Mouse (Mus musculus): ENCODE measurements around the gene Rfc5. TPM values are rescaled to one million over a fixed set of nuclear protein-coding genes. Genes with fewer than 3 reads are reported as not detected.
A peak's percentile ranks its signal among the peaks of the same experiment; 100 is the strongest.
"Not testable (repeated sequence)": the region's sequence is repeated elsewhere in the genome, so short reads cannot be mapped to it uniquely, and the experiment has no call there.

The Rfc5 gene
- polyA plus RNA-seq, 1 experiment, result 3.6 TPM

DNA sequence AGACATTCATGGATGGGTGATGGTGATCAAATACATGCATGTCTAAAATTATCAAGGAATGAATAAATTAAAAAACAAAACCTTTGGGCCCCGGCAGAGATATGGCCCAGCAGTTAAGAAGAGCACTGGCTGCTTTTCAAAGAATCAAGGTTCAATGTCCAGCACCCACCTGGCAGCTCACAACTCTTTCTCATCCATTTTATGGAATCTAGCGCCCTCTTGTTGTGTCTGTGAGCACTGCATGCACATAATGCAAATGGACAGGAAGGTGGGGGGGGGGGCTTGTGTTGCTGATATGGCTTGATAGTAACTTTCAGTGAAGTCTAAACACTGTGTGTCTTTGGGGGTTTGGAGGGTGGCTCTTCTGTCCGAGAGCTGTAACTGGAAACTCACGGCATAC is 19.4 kb upstream of the Rfc5 start:
- Histone ChIP-seq H3K27ac (ENCODE audit: control insufficient read depth, insufficient read depth, low read depth, low read length) (no peak overlapping the region), H3K4me3 (ENCODE audit: control insufficient read depth, low read depth, low read length) (no peak overlapping the region), H3K27me3 (ENCODE audit: control insufficient read depth, insufficient read depth, low read length) (no peaks in the 10 kb centered on the region), H3K4me1 (ENCODE audit: control insufficient read depth, insufficient read depth, low read length) (peaks cover 1% of the 10 kb centered on the region; the same call in 1 of the 2 replicates), H3K36me3 (ENCODE audit: control insufficient read depth, insufficient read depth, low read length) (no peaks in the 10 kb centered on the region)
- TF ChIP-seq CTCF (IDR thresholded peaks at IDR 0.05; ENCODE audit: control insufficient read depth, insufficient read depth, insufficient replicate concordance, low read depth, low read length), result 0 out of 2 replicates have a peak, but pooled peaks have one; percentile 20
- TF ChIP-seq POLR2A (IDR thresholded peaks at IDR 0.05; ENCODE audit: control insufficient read depth, low read depth, low read length), result no peak

DNA sequence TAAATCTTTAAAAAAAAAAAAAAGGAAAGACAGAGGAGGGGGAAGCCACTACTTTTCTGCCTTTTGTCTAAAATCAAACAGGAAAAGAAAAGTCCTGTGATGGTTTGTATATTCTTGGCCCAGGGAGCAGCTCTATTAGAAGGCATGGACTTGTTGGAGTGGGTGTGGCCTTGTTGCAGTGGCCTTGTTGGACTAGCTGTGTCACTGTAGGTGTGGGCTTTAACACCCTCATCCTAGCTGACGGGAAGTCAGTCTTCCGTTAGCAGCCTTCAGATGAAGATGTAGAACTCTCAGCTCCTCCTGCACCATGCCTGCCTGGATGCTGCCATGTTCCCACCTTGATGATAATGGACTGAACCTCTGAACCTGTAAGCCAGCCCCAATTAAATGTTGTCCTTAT is 15.8 kb upstream of the Rfc5 start:
- H3K27me3 ChIP-seq (ENCODE audit: control insufficient read depth, insufficient read depth, low read length); H3K27ac ChIP-seq (ENCODE audit: control insufficient read depth, insufficient read depth, low read depth, low read length); H3K4me1 ChIP-seq (ENCODE audit: control insufficient read depth, insufficient read depth, low read length); H3K4me3 ChIP-seq (ENCODE audit: control insufficient read depth, low read depth, low read length); H3K36me3 ChIP-seq (ENCODE audit: control insufficient read depth, insufficient read depth, low read length): not testable (repeated sequence)

DNA sequence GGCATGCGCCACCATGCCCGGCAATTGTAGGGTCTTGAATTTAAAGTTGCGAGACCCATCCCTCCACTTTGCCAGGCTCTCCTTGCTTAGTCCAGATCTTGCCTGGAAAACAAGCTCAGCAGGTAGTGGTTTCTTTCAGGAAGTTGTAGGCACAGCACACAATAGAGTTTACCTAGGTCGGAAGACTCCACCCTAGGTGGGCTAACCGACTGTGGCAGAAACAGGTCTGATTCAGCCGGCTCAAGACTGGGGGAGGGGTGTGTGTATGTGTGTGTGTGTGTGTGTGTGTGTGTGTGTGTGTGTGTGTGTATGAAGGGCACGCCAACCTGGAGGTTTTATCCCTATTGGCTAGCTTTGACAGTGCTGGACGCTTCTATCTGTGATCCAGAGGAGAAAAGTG is 14.8 kb upstream of the Rfc5 start:
- no peaks in the 10 kb centered on the region for H3K27me3 ChIP-seq (ENCODE audit: control insufficient read depth, insufficient read depth, low read length)
- no peak overlapping the region for H3K27ac ChIP-seq (ENCODE audit: control insufficient read depth, insufficient read depth, low read depth, low read length)
- no peaks in the 10 kb centered on the region for H3K4me1 ChIP-seq (ENCODE audit: control insufficient read depth, insufficient read depth, low read length)
- H3K4me3 ChIP-seq (ENCODE audit: control insufficient read depth, low read depth, low read length), result no peak overlapping the region
- TF ChIP-seq POLR2A (IDR thresholded peaks at IDR 0.05; ENCODE audit: control insufficient read depth, low read depth, low read length) (no peak), CTCF (IDR thresholded peaks at IDR 0.05; ENCODE audit: control insufficient read depth, insufficient read depth, insufficient replicate concordance, low read depth, low read length) (no peak)
- no peaks in the 10 kb centered on the region for H3K36me3 ChIP-seq (ENCODE audit: control insufficient read depth, insufficient read depth, low read length)

DNA sequence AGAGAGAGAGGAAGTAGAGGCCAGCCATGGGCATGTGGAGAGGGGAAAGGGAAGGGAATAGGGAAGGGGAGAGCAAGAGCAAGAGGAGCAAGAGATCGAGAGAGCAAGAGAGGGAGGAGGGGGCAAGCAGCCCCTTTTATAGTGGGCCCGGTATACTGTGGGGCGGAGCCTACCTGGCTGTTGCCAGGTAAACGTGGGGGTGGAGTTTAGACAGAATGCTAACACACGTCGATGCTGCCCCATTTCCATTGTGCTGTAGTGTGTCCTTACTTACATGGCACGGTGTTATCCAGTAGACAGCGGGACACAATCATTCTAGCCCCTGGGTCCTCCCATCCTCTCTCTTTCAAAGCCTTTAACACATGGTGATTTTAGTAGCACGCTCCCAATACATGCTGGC is 10.4 kb upstream of the Rfc5 start:
- Histone ChIP-seq H3K4me3 (ENCODE audit: control insufficient read depth, low read depth, low read length) (no peak overlapping the region), H3K4me1 (ENCODE audit: control insufficient read depth, insufficient read depth, low read length) (no peaks in the 10 kb centered on the region), H3K27me3 (ENCODE audit: control insufficient read depth, insufficient read depth, low read length) (no peaks in the 10 kb centered on the region), H3K36me3 (ENCODE audit: control insufficient read depth, insufficient read depth, low read length) (no peaks in the 10 kb centered on the region), H3K27ac (ENCODE audit: control insufficient read depth, insufficient read depth, low read depth, low read length) (no peak overlapping the region)
- TF ChIP-seq POLR2A (IDR thresholded peaks at IDR 0.05; ENCODE audit: control insufficient read depth, low read depth, low read length) (no peak), CTCF (IDR thresholded peaks at IDR 0.05; ENCODE audit: control insufficient read depth, insufficient read depth, insufficient replicate concordance, low read depth, low read length) (no peak)

DNA sequence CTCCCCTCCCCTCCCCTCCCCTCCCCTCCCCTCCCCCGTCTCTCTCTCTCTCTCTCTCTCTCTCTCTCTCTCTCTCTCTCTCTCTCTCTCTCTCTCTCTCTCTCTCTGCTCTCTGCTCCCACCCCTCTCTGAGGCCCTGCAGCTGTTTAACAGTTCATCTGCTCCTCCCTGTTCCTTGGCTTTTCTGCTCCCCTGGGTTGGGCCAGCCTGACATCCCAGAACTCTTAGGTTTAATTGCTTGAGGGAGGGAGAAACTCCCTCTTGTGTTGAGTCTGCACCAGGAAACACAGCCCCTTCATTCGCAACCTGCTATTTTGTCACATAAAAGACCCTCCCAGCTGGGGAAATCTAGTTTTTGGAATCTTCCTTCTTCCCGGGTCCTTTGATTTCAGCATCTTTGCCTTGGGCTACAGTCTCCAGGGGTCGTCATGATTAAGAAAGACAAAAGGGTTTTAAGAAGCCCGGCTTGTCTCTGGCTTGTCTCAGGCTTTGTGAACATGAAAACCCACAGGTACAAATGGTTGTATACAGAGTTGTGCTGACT is 9.2 kb upstream of the Rfc5 start:
- no peak overlapping the region for H3K27ac ChIP-seq (ENCODE audit: control insufficient read depth, insufficient read depth, low read depth, low read length)
- H3K4me3 ChIP-seq (ENCODE audit: control insufficient read depth, low read depth, low read length), result no peak overlapping the region

DNA sequence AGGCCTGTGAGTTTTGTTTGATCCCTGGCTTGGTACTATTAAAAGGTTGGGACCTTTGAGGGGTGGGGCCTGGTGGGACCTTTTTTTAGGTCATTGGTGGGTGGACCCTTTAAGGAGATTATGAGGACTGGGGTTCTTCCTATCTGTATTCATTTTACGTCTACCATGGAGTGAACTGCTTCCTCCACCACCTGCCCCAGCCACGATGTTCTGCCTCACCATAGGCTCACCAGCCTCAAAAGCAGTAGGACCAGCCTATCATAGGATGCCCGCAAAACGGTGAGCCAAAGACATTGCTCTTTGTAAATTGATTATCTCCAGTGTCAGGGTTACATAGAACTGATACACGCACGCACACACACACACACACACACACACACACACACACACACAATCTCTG is 8.5 kb upstream of the Rfc5 start:
- Histone ChIP-seq H3K4me3 (ENCODE audit: control insufficient read depth, low read depth, low read length) (no peak overlapping the region), H3K27ac (ENCODE audit: control insufficient read depth, insufficient read depth, low read depth, low read length) (no peak overlapping the region), H3K27me3 (ENCODE audit: control insufficient read depth, insufficient read depth, low read length) (no peaks in the 10 kb centered on the region), H3K4me1 (ENCODE audit: control insufficient read depth, insufficient read depth, low read length) (no peaks in the 10 kb centered on the region), H3K36me3 (ENCODE audit: control insufficient read depth, insufficient read depth, low read length) (no peaks in the 10 kb centered on the region)
- TF ChIP-seq CTCF (IDR thresholded peaks at IDR 0.05; ENCODE audit: control insufficient read depth, insufficient read depth, insufficient replicate concordance, low read depth, low read length) (no peak), POLR2A (IDR thresholded peaks at IDR 0.05; ENCODE audit: control insufficient read depth, low read depth, low read length) (no peak)

More for the DNA sequence above, 9.2 kb upstream of the Rfc5 start:
- Histone ChIP-seq H3K36me3 (ENCODE audit: control insufficient read depth, insufficient read depth, low read length) (no peaks in the 10 kb centered on the region), H3K4me1 (ENCODE audit: control insufficient read depth, insufficient read depth, low read length) (no peaks in the 10 kb centered on the region), H3K27me3 (ENCODE audit: control insufficient read depth, insufficient read depth, low read length) (no peaks in the 10 kb centered on the region)
- no peak for TF ChIP-seq POLR2A (IDR thresholded peaks at IDR 0.05; ENCODE audit: control insufficient read depth, low read depth, low read length)
- no peak for TF ChIP-seq CTCF (IDR thresholded peaks at IDR 0.05; ENCODE audit: control insufficient read depth, insufficient read depth, insufficient replicate concordance, low read depth, low read length)

DNA sequence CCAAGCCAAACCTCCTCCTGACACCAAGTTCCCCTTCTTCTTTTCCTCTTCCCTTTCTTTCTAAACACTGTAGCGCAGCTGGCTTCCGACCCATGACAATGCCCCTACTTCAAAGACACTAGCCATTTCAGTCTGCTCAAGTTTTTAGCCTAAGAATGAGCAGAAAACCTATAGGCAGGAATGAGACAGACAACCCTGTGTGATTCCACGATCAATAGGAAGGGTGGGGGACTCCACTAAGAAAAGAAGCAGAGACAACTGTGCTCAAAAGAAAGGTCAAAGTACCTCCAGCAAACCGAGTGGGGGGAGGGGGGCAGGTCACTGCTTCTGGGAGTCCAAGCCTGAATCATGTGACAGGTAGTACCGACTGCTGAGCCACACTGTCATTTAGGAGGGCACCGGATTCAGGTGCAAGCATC is 7.8 kb upstream of the Rfc5 start:
- no peak overlapping the region for H3K4me3 ChIP-seq (ENCODE audit: control insufficient read depth, low read depth, low read length)
- no peak for TF ChIP-seq CTCF (IDR thresholded peaks at IDR 0.05; ENCODE audit: control insufficient read depth, insufficient read depth, insufficient replicate concordance, low read depth, low read length)
- no peak for TF ChIP-seq POLR2A (IDR thresholded peaks at IDR 0.05; ENCODE audit: control insufficient read depth, low read depth, low read length)
- H3K36me3 ChIP-seq (ENCODE audit: control insufficient read depth, insufficient read depth, low read length), result no peaks in the 10 kb centered on the region
- no peak overlapping the region for H3K27ac ChIP-seq (ENCODE audit: control insufficient read depth, insufficient read depth, low read depth, low read length)
- no peaks in the 10 kb centered on the region for H3K27me3 ChIP-seq (ENCODE audit: control insufficient read depth, insufficient read depth, low read length)
- no peaks in the 10 kb centered on the region for H3K4me1 ChIP-seq (ENCODE audit: control insufficient read depth, insufficient read depth, low read length)

DNA sequence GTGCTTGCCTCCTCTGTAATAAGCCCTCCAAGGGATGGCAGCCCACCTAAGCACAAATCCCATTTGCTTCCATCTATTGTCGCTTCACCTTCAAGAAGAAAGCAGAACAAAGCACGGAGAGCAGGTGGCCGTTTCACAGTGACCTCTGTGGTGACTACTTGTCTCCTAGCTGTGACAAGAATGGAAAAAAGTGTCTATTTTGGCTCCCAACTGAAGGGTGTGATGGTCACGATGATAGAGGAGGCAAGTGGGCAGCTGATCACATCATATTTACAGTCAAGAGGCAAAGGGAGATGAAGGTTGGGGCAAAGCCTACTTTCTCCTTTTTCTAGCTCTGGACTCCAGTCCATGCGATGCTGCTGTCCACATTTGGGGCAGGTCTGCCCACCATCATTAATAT is 7.0 kb upstream of the Rfc5 start:
- no peak overlapping the region for H3K4me3 ChIP-seq (ENCODE audit: control insufficient read depth, low read depth, low read length)
- TF ChIP-seq CTCF (IDR thresholded peaks at IDR 0.05; ENCODE audit: control insufficient read depth, insufficient read depth, insufficient replicate concordance, low read depth, low read length) (no peak), POLR2A (IDR thresholded peaks at IDR 0.05; ENCODE audit: control insufficient read depth, low read depth, low read length) (no peak)
- no peaks in the 10 kb centered on the region for H3K27me3 ChIP-seq (ENCODE audit: control insufficient read depth, insufficient read depth, low read length)
- no peak overlapping the region for H3K27ac ChIP-seq (ENCODE audit: control insufficient read depth, insufficient read depth, low read depth, low read length)
- no peaks in the 10 kb centered on the region for H3K36me3 ChIP-seq (ENCODE audit: control insufficient read depth, insufficient read depth, low read length)
- H3K4me1 ChIP-seq (ENCODE audit: control insufficient read depth, insufficient read depth, low read length), result no peaks in the 10 kb centered on the region
